Mouse (Mus musculus) lung, postnatal 0 days (tissue): ENCODE data around the gene C1qtnf2.

Source experiments
- CTCF ChIP-seq: IDR thresholded peaks from 2 replicates; pipeline ENCODE4 v1.5.1; 2016; ENCODE audit warnings: antibody characterized with exemption, mild to moderate bottlenecking
- EP300 ChIP-seq: IDR thresholded peaks from 2 replicates; pipeline ENCODE4 v1.6.1; 2016; ENCODE audit warnings: antibody characterized with exemption, mild to moderate bottlenecking, control low read depth

- TF ChIP-seq EP300 = no peak
- TF ChIP-seq CTCF = peak; percentile 59
Measured at GRCm38 (mm10) chr11:43452266-43452665, 21.8 kb upstream of the C1qtnf2 start.
